Mouse (Mus musculus) heart, embryonic 15.5 days (tissue): ENCODE measurements around the gene Tpm3. TPM values are rescaled to one million over a fixed set of nuclear protein-coding genes. Genes with fewer than 3 reads are reported as not detected.

ENCODE experiments used
- ATAC-seq: fragments of 200-750 bp; cut with Nextera tagmentation; replicated peaks from 2 replicates; pipeline ENCODE4 v1.8.0; 2017; ENCODE audit warnings: low read depth, moderate TSS enrichment; ENCODE audit not compliant: insufficient number of reproducible peaks, insufficient read depth, low FRiP score
- H3K27ac ChIP-seq: fragments of 300-500 bp; sonication (generic); 2 replicates; pipeline ENCODE4 v1.5.1; 2015; ENCODE audit warnings: mild to moderate bottlenecking, inconsistent platforms
- H3K27me3 ChIP-seq: fragments of 300-500 bp; sonication (generic); 2 replicates; pipeline ENCODE4 v1.6.1; 2015; ENCODE audit warnings: inconsistent platforms
- H3K36me3 ChIP-seq: fragments of 300-500 bp; sonication (generic); 2 replicates; pipeline ENCODE4 v1.6.1; 2015; ENCODE audit warnings: mild to moderate bottlenecking, inconsistent platforms
- H3K4me1 ChIP-seq: fragments of 300-500 bp; sonication (generic); replicated peaks from 2 replicates; pipeline ENCODE4 v1.6.1; 2015; ENCODE audit warnings: inconsistent platforms
- H3K4me2 ChIP-seq: fragments of 300-500 bp; sonication (generic); 2 replicates; pipeline ENCODE4 v1.6.1; 2015; ENCODE audit warnings: inconsistent platforms, mild to moderate bottlenecking, moderate library complexity
- H3K4me3 ChIP-seq: fragments of 300-500 bp; sonication (generic); 2 replicates; pipeline ENCODE4 v1.5.1; 2015; ENCODE audit warnings: mild to moderate bottlenecking, inconsistent platforms
- H3K9ac ChIP-seq: fragments of 300-500 bp; sonication (generic); 2 replicates; pipeline ENCODE4 v1.6.1; 2015; ENCODE audit warnings: mild to moderate bottlenecking, inconsistent platforms
- H3K9me3 ChIP-seq: fragments of 300-500 bp; sonication (generic); replicated peaks from 2 replicates; pipeline ENCODE4 v1.6.1; 2016; ENCODE audit warnings: inconsistent platforms
- WGBS: fragments of 180-500 bp; shearing (Covaris S2); methylation state at CpG from one replicate; pipeline ENCODE4 v1.1.7; 2015; ENCODE audit warnings: mixed read lengths; 5-methylcytosine and 5-hydroxymethylcytosine counted together
- polyA plus RNA-seq: library from polyadenylated mRNA; unstranded; fragments of >200 nt; fragmentation: Nextera tagmentation; extraction: Ambion mirVana; gene quantifications from 2 replicates; pipeline ENCODE4 v1.2.1, GENCODE M21; 2015

Tpm3 gene
- polyA plus RNA-seq, 1 experiment from 2014 or later, result 239 TPM

DNA sequence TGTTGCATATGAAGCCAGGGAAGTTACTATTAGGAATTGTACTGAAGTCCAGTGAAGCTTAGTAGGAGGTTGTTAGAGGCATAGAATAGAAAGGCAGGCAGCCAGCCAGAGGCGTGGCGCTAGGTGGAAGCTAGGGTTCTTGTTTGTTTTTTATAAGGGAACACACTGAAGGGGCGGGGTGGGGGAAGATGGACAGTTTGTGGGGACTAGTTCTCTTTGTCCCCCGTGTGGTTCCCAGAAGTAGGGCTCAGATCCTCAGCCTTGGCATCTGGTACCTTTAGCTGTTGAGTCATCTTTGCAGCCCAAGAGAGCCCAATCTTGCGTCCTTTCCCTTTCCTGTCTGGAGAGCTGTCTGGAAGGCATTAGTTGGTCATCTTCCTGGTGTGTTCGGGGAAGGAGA lies 12.8 kb downstream of the Tpm3 start:
- H3K27ac ChIP-seq, result peak overlapping the region; percentile 98; the same call in 1 of the 2 replicates
- H3K4me1 ChIP-seq, result peaks cover 52% of the 10 kb centered on the region
- no peak overlapping the region for H3K9ac ChIP-seq
- H3K36me3 ChIP-seq, result peaks cover 46% of the 10 kb centered on the region
- 76% methylated on average over 6 of the region's 6 CpGs for WGBS
- no peak for ATAC-seq
- no peak overlapping the region; the same call in 1 of the 2 replicates for H3K4me2 ChIP-seq
- no peaks in the 10 kb centered on the region for H3K9me3 ChIP-seq
- H3K4me3 ChIP-seq, result no peak overlapping the region
- no peaks in the 10 kb centered on the region for H3K27me3 ChIP-seq

DNA sequence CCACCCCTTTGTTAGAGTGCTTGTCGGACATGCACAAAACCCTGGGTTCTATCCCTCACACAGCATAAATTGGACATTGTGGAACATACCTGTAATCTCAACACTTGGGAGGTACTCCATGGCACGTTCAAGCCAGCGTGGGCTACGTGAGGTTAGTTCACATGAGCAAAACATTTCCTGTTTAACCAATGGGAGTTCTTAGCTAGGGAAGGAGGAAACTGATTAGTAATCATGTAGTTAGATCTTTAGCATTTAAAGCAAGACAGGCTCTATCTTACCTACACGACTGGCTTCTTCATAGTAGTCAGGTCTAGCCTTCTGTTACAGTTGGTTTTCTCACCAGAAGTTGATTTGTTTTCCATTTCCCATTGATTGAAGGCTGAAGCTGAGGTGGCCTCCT lies 13.6 kb downstream of the Tpm3 start:
- no peak overlapping the region for H3K4me3 ChIP-seq
- H3K27ac ChIP-seq, result no peak overlapping the region
- peaks cover 54% of the 10 kb centered on the region for H3K36me3 ChIP-seq
- ATAC-seq, result no peak
- no peak overlapping the region for H3K4me2 ChIP-seq
- H3K27me3 ChIP-seq, result no peaks in the 10 kb centered on the region
- no peak overlapping the region for H3K9ac ChIP-seq
- WGBS, result 72% methylated on average over 5 of the region's 5 CpGs
- H3K9me3 ChIP-seq, result no peaks in the 10 kb centered on the region
- peaks cover 50% of the 10 kb centered on the region for H3K4me1 ChIP-seq

DNA sequence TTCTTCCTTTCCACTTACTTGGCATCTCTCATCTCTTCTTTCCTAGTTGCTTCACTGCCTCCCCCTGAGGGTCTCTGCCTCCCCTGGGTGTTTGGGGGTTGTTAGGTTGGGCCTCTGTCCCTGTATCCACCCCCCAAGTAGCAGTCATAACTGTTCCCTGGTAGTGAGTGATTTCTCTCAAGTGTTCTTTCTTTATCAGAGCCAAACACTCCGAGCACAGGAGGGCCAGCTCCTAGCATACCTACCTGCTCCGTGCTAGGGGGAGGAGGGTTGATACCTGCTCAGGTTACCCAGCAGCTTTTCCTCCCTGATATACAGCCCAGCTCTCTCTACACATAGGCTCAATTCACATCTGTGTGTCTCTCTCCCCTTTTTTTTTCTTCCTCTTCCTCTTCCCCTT lies 16.2 kb downstream of the Tpm3 start:
- Histone ChIP-seq H3K27ac (no peak overlapping the region), H3K4me1 (peaks cover 24% of the 10 kb centered on the region), H3K36me3 (peaks cover 78% of the 10 kb centered on the region), H3K4me2 (no peak overlapping the region), H3K9me3 (no peaks in the 10 kb centered on the region), H3K4me3 (no peak overlapping the region), H3K9ac (no peak overlapping the region), H3K27me3 (no peaks in the 10 kb centered on the region)
- ATAC-seq, result no peak
- WGBS, result 62% methylated on average over 2 of the region's 2 CpGs

DNA sequence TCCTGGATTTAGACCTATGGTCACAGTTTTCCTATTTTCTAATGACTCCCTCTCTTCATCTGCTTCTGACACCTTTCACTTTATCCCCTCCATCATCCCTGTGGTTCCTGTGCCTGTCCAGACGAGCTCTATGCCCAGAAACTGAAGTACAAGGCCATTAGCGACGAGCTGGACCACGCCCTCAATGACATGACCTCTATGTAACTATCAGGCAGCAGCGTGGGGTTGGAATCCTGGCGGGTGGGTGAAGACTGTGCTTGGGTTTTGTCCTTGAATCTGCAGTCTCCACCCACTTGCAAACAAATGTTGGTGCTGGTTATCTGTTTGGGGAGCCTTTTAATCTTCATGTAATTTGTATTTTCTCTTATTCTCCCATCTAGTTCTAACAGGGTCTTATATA lies 18.4 kb downstream of the Tpm3 start:
- Histone ChIP-seq H3K9ac (no peak overlapping the region), H3K36me3 (peaks cover 93% of the 10 kb centered on the region), H3K27ac (no peak overlapping the region), H3K4me1 (0 out of 2 replicates have a peak, but pooled peaks cover 1% of the 10 kb centered on the region), H3K9me3 (no peaks in the 10 kb centered on the region), H3K4me2 (no peak overlapping the region), H3K27me3 (no peaks in the 10 kb centered on the region), H3K4me3 (no peak overlapping the region)
- WGBS, result 65% methylated on average over 6 of the region's 6 CpGs
- no peak for ATAC-seq

DNA sequence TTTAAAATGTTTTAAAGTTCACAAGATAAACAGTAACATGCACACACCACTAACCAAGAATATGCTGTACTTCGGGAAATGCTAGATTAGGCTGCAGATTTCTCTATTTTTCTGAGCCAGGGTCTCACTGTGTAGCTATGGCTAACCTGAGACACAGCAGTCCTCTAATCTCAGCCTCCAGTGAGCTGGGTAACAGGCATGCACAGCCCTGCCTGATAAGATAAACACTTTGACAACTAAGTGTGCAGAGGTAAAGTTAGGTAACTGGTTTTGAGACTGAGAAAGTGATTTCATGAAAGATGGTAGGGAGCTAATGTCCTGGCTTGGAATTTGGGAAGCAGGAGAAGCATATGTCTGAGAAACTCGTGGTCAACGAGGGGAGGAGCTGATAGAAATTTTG lies 22.0 kb downstream of the Tpm3 start:
- 78% methylated on average over 3 of the region's 3 CpGs for WGBS
- Histone ChIP-seq H3K9me3 (no peaks in the 10 kb centered on the region), H3K4me1 (no peaks in the 10 kb centered on the region), H3K4me2 (no peak overlapping the region), H3K27ac (no peak overlapping the region), H3K9ac (no peak overlapping the region), H3K4me3 (no peak overlapping the region), H3K36me3 (peaks cover 73% of the 10 kb centered on the region), H3K27me3 (no peaks in the 10 kb centered on the region)
- ATAC-seq, result no peak

DNA sequence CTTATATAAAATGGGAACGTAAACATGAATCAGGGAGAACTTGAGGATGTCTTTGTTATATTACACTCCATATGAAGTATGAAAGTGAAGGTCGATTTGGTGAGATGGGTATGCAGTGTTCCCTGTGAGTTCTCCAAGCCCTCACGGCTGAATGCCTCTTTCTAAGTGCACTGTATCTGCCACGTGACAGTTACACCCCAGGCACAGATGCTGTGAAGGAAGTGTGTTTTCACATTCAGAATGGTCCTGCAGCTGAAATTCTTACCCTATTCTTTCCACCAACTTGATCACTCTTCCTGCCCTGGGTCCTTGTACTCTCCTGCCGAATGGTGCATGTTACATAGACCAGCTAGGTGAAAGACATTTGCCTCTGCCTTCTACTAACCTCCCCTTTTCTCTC lies 25.5 kb downstream of the Tpm3 start:
- 78% methylated on average over 5 of the region's 5 CpGs for WGBS
- H3K36me3 ChIP-seq, result peaks cover 47% of the 10 kb centered on the region
- no peak for ATAC-seq

DNA sequence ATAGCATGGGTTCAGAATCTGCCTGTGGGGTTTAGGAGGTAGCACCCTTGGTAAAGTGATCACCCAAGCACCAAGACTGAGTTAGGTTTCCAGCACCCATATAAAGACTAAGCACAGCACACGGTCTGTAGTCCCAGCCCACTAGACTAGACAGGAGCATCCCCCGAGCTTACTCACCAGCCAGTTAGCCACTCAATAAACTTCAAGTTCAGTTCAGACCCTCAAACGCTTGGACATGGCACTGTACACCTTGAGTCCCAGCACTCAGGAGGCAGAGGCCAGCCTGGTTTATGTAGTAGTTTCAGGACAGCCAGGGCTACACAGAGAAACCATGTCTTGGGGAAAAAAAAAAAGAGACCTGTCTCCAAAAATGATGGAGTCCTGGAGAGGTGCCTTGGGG lies 28.6 kb downstream of the Tpm3 start:
- Histone ChIP-seq H3K27ac (no peak overlapping the region), H3K27me3 (no peaks in the 10 kb centered on the region), H3K4me3 (no peak overlapping the region), H3K4me1 (no peaks in the 10 kb centered on the region), H3K9me3 (no peaks in the 10 kb centered on the region), H3K4me2 (no peak overlapping the region), H3K36me3 (peaks cover 22% of the 10 kb centered on the region), H3K9ac (no peak overlapping the region)
- no peak for ATAC-seq
- WGBS, result 85% methylated on average over 3 of the region's 3 CpGs

More for the DNA sequence above, 25.5 kb downstream of the Tpm3 start:
- H3K27ac ChIP-seq, result no peak overlapping the region
- no peak overlapping the region for H3K4me3 ChIP-seq
- H3K4me1 ChIP-seq, result no peaks in the 10 kb centered on the region
- no peak overlapping the region for H3K9ac ChIP-seq
- H3K4me2 ChIP-seq, result no peak overlapping the region
- no peaks in the 10 kb centered on the region for H3K9me3 ChIP-seq
- H3K27me3 ChIP-seq, result no peaks in the 10 kb centered on the region

DNA sequence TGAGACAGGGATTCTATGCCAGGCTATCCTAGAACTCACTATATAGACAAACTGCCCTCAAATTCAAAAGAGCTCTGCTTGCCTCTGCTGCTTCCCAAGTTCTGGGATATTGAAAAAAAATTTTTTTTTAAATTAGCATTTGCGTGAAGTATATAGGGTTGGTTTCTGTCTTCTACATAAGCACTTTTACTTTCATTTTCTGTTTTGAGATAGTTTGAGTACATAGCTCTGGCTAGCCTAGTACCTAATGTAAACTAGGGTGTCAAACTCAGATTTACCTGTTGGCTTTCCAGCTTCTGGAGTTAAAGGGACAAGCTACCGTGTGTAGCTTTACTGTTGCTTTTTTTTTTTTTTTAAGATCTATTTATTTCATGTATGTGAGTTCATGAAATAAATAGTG lies 29.2 kb downstream of the Tpm3 start:
- Histone ChIP-seq H3K36me3 (peaks cover 20% of the 10 kb centered on the region), H3K27me3 (no peaks in the 10 kb centered on the region), H3K9me3 (no peaks in the 10 kb centered on the region), H3K4me1 (no peaks in the 10 kb centered on the region), H3K9ac (no peak overlapping the region), H3K4me3 (no peak overlapping the region), H3K4me2 (no peak overlapping the region), H3K27ac (no peak overlapping the region)
- no peak for ATAC-seq
- WGBS, result 90% methylated on average over 2 of the region's 2 CpGs

DNA sequence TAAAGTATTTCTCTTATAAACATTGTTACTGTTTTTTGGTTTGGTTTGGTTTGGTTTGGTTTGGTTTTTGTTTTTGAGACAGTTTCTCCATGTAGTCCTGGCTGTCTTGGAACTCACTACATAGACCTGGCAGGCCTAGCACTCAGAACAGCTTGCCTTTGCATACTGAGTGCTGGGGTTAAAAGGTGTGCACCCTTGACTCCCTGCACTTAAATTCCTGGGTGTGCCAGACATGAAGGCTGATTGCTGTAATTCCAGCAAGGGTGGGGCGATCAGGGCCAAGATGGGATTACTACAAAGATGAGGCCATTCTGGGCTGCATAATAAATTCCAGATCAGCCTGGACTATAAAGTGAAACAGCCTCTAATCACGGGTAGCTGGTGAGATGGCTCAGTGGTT lies 29.8 kb downstream of the Tpm3 start:
- H3K36me3 ChIP-seq, result peaks cover 20% of the 10 kb centered on the region

DNA sequence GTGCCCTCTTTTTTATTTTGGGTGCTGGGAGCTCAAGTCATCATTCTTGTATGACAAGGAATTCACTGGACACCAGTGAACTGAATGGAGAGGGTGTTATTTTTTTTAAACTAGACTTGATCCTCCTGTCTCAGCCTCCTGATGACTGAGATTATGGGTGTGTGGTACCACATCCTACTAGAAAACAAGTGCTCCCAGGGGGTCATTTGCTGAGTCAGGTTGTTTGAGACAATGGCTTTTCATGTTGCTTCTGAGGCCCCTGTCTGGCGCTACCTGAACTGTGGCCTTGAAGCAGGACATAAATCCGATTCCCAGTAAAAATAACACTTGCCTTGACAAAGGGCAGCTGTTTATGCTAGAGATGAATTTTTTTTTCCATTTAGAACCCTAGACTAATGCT lies 30.7 kb downstream of the Tpm3 start:
- Histone ChIP-seq H3K36me3 (peaks cover 16% of the 10 kb centered on the region), H3K27me3 (no peaks in the 10 kb centered on the region), H3K9me3 (no peaks in the 10 kb centered on the region), H3K9ac (no peak overlapping the region), H3K4me2 (no peak overlapping the region), H3K27ac (no peak overlapping the region), H3K4me1 (no peaks in the 10 kb centered on the region), H3K4me3 (no peak overlapping the region)
- WGBS, result 81% methylated on average over 2 of the region's 2 CpGs
- ATAC-seq, result no peak

More for the DNA sequence above, 29.8 kb downstream of the Tpm3 start:
- Histone ChIP-seq H3K27ac (no peak overlapping the region), H3K4me3 (no peak overlapping the region), H3K4me1 (no peaks in the 10 kb centered on the region), H3K4me2 (no peak overlapping the region), H3K9me3 (no peaks in the 10 kb centered on the region), H3K9ac (no peak overlapping the region), H3K27me3 (no peaks in the 10 kb centered on the region)
- WGBS, result 80% methylated on average over 2 of the region's 2 CpGs
- ATAC-seq, result no peak

DNA sequence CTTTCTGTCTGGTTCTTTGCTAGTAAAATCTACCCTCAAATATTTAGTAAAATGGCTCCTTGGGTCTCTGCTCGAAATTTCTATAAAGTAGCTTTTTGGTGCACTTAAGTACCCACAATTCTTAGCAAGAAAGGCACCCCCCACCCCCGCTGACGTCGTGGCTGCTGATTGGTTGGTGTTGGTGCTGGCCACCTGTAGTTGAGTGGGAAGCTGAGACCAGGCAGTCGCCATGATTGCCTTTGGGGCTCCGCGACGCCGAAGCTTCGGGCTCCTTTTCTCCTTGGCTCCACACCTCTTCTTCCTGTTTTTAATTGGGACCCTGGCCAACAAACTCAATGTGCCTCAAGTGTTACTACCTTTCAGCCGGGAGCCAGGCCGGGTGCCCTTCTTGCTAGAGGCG lies 31.5 kb downstream of the Tpm3 start, which contains the start of gene Nup210l:
Gene Nup210l, plus strand, starts transcription at position 195 of the 400 bp plus-strand sequence.
- H3K9me3 ChIP-seq, result no peaks in the 10 kb centered on the region
- H3K4me2 ChIP-seq, result no peak within 1 kb of the TSS
- no peaks in the 10 kb centered on the region for H3K27me3 ChIP-seq
- WGBS, result 81% methylated on average over 13 of the region's 13 CpGs
- no peak within 1 kb of the TSS for H3K27ac ChIP-seq
- no peak within 1 kb of the TSS for H3K4me3 ChIP-seq
- no peak within 1 kb of the TSS for H3K9ac ChIP-seq
- H3K4me1 ChIP-seq, result no peaks in the 10 kb centered on the region
- ATAC-seq, result no peak
- peaks cover 9% of the 10 kb centered on the region for H3K36me3 ChIP-seq

DNA sequence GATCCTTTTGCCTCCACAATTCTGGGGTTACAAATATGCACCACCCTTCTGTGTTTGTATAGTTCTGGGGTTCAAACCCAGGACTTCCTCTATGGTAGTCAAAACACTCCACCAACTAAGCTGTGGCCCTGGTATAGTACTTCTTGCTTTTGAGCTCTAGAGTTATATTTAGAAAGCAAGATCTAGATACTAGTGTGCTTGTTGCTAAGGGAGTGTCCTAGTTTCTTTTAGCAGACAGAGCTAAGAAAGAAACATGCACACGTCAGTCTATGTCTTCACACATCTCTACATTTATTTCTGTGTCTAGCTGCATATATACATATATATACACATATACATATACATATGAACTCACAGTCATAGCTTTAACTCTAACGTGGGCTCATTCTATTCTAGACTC lies 39.3 kb downstream of the Tpm3 start:
- Histone ChIP-seq H3K9ac (no peak overlapping the region), H3K27ac (peak overlapping the region; percentile 13; the same call in 1 of the 2 replicates), H3K4me1 (no peaks in the 10 kb centered on the region), H3K36me3 (no peaks in the 10 kb centered on the region), H3K4me3 (no peak overlapping the region), H3K27me3 (no peaks in the 10 kb centered on the region), H3K9me3 (no peaks in the 10 kb centered on the region), H3K4me2 (no peak overlapping the region)
- WGBS, result 35% methylated on average over 2 of the region's 2 CpGs
- ATAC-seq, result 0 out of 2 replicates have a peak, but pooled peaks have one; percentile 22
